Mouse (Mus musculus) megakaryocyte, embryonic 14.5 days (primary cell): ENCODE results near the gene Samsn1. TPM values are rescaled to one million over a fixed set of nuclear protein-coding genes. Genes with fewer than 3 reads are reported as not detected.
"Not testable (repeated sequence)": the region's sequence is repeated elsewhere in the genome, so short reads cannot be mapped to it uniquely, and the experiment has no call there.

Experiments
- H3K27me3 ChIP-seq: replicated peaks from 2 replicates; pipeline ENCODE3; 2012; ENCODE audit warnings: inconsistent platforms
- H3K36me3 ChIP-seq: replicated peaks from 2 replicates; pipeline ENCODE3; 2012; ENCODE audit warnings: low read length, inconsistent platforms, mixed read lengths
- H3K4me1 ChIP-seq: 2 replicates; pipeline ENCODE4 v1.6.1; 2012; ENCODE audit warnings: inconsistent platforms
- H3K4me3 ChIP-seq: replicated peaks from 2 replicates; pipeline ENCODE3; 2012; ENCODE audit warnings: moderate library complexity, mild to moderate bottlenecking, inconsistent platforms
- H3K9me3 ChIP-seq: 2 replicates; pipeline ENCODE4 v1.6.1; 2012; ENCODE audit warnings: inconsistent platforms
- FLI1 ChIP-seq: IDR thresholded peaks from 2 replicates; pipeline ENCODE4 v1.6.1; 2012; ENCODE audit warnings: low read length, inconsistent platforms, mixed read lengths
- GATA1 ChIP-seq: IDR thresholded peaks from 3 replicates; pipeline ENCODE4 v1.6.1; 2012; ENCODE audit warnings: mixed read lengths, low read length, inconsistent platforms, borderline replicate concordance
- polyA plus RNA-seq: library from polyadenylated mRNA; stranded (reverse); fragments of >175 nt; gene quantifications from 2 replicates; pipeline ENCODE4 v1.2.3, GENCODE M21; 2012; ENCODE audit warnings: low replicate concordance; ENCODE audit not compliant: insufficient read depth

The Samsn1 gene
- polyA plus RNA-seq, 1 experiment = 1.6 TPM

DNA sequence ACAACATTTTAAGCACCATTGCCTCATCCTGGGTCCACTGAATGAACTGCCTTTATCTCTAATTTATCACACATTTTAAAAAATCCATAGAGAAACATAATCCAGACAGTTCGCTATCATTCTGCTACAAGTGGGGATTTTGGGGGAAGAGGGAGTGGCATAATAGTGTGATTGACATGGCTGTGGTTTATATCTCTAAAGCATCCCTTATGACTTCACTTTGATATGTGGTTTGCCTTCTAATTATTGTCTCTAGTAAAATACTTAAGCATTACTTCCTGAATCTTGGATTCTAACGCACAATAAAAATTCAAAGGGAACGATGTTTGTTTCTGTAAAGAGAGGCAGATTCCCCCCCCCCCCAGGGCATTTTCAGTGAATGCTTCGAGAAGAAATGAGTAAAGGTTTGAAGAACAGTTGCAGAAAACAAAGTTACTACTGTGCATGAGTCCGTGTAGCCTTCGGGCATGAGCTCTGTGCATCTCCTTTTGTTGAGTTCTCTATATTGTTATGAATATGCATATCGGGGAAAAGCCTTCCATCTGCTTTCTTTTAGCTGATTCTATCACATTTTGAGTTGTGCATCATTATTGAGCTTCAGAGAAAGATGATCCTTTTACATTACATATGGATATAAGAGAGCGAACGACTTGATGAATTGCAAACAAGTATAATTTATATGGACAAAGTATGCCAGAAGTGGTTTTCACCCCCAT lies 168.4 kb downstream of the Samsn1 start:
- no peaks in the 10 kb centered on the region for H3K27me3 ChIP-seq
- peaks cover 19% of the 10 kb centered on the region; the same call in 1 of the 2 replicates for H3K4me1 ChIP-seq
- no peak overlapping the region for H3K4me3 ChIP-seq
- TF ChIP-seq FLI1 (no peak), GATA1 (no peak)
- peaks cover 7% of the 10 kb centered on the region for H3K36me3 ChIP-seq
- no peaks in the 10 kb centered on the region for H3K9me3 ChIP-seq

DNA sequence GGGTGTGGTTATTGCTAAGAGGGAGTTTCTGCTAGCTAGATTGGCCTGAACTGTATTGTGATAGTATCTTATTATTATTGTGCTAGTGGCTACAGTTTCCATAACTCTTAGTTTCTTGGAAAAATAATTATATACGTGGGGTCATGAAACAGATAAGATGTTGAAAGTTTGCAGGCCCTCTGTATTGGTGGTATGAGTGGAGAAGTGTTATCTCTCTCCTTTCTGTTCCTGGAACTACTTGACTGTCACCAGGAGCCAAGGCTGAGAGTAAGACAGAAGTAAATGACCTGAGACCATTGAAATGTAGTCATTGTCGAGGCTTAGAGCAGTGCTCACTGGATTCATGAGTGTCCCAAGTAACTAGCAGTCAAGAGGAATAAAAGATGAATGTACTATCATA lies 169.6 kb downstream of the Samsn1 start:
- H3K9me3 ChIP-seq = no peaks in the 10 kb centered on the region
- H3K4me3 ChIP-seq = no peak overlapping the region
- no peaks in the 10 kb centered on the region for H3K27me3 ChIP-seq
- peaks cover 19% of the 10 kb centered on the region; the same call in 1 of the 2 replicates for H3K4me1 ChIP-seq
- TF ChIP-seq FLI1 (no peak), GATA1 (no peak)
- no peaks in the 10 kb centered on the region for H3K36me3 ChIP-seq

GRCm38 (mm10) chr16:75849039-75849438 lies 173.0 kb downstream of the Samsn1 start:
- H3K4me1 ChIP-seq = peaks cover 10% of the 10 kb centered on the region; the same call in 1 of the 2 replicates
- no peak overlapping the region for H3K4me3 ChIP-seq
- no peaks in the 10 kb centered on the region for H3K27me3 ChIP-seq
- no peaks in the 10 kb centered on the region for H3K9me3 ChIP-seq
- TF ChIP-seq FLI1 = no peak
- TF ChIP-seq GATA1 = no peak
- H3K36me3 ChIP-seq = no peaks in the 10 kb centered on the region

GRCm38 (mm10) chr16:75843653-75844062 lies 178.4 kb downstream of the Samsn1 start:
- H3K4me1 ChIP-seq = no peaks in the 10 kb centered on the region
- H3K9me3 ChIP-seq = no peaks in the 10 kb centered on the region
- no peak overlapping the region for H3K4me3 ChIP-seq
- no peak for TF ChIP-seq GATA1
- TF ChIP-seq FLI1 = no peak
- no peaks in the 10 kb centered on the region for H3K27me3 ChIP-seq
- H3K36me3 ChIP-seq = no peaks in the 10 kb centered on the region

GRCm38 (mm10) chr16:75843031-75843430 lies 179.1 kb downstream of the Samsn1 start:
- H3K36me3 ChIP-seq = no peaks in the 10 kb centered on the region
- no peaks in the 10 kb centered on the region; the same call in 1 of the 2 replicates for H3K4me1 ChIP-seq
- no peaks in the 10 kb centered on the region for H3K9me3 ChIP-seq
- TF ChIP-seq GATA1 (no peak), FLI1 (no peak)
- no peaks in the 10 kb centered on the region for H3K27me3 ChIP-seq
- H3K4me3 ChIP-seq = no peak overlapping the region

- no peaks in the 10 kb centered on the region for H3K27me3 ChIP-seq
- H3K4me1 ChIP-seq = no peaks in the 10 kb centered on the region; the same call in 1 of the 2 replicates
- no peaks in the 10 kb centered on the region for H3K9me3 ChIP-seq
- TF ChIP-seq FLI1 = no peak
- TF ChIP-seq GATA1 = no peak
- H3K4me3 ChIP-seq = no peak overlapping the region
- H3K36me3 ChIP-seq = no peaks in the 10 kb centered on the region
These were observed 179.5 kb downstream of the Samsn1 start for GRCm38 (mm10) chr16:75842569-75842968.

DNA sequence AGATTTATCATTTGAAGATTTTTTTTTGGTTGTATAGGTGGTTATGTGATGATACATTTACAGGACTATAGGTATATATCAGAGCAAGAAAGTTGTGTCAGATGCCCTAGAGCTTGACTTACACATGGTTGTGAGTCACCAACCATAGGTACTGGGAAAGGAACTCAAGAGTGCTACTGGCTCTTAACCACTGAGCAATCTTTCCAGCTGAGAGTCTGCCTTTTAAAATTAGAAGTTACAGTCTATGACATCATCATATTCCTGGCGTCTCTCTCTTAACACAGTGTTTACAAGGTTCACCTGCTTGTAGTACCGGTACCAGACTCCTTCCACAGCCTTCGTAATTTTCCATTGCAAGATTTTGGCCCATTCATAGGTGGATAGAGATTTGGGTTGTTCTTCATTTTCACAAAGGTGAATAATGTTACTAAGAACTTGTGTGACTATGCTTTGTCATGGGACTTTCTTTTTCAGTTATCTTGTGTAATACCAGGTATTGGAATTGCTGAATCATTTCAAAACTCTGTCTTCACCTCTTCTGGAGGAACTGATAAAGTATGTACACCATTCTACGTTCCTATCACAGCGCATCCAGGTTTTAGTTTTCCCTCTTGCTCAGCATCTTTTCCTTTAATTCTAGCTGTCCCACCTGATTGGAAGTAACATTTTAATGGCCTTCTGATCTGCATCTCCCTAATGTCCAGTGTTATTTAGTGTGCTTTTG lies 184.2 kb downstream of the Samsn1 start:
- Histone ChIP-seq H3K36me3 (no peaks in the 10 kb centered on the region), H3K4me3 (no peak overlapping the region), H3K9me3 (no peaks in the 10 kb centered on the region), H3K4me1 (no peaks in the 10 kb centered on the region; the same call in 1 of the 2 replicates), H3K27me3 (no peaks in the 10 kb centered on the region)
- no peak for TF ChIP-seq FLI1
- TF ChIP-seq GATA1 = no peak

DNA sequence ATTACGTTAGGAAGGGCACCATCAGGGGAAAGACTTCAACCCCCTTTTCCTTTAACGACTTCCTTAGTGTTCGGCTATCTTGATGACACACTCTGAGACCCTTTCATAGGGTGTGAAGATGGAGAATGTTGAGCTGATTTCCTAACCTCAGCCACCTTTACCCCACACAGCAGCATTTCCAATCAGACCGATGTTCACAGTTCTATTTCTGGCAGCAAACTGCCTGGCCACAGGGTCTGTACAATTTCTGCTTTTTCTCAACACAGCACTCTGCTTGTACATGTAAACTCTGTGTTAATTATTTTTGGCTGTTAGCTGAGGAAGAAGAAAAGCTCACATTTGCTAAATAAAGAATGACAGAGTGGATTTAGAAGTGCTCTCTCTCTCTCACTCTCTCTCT lies 190.7 kb downstream of the Samsn1 start:
- no peak for TF ChIP-seq FLI1
- no peak for TF ChIP-seq GATA1

DNA sequence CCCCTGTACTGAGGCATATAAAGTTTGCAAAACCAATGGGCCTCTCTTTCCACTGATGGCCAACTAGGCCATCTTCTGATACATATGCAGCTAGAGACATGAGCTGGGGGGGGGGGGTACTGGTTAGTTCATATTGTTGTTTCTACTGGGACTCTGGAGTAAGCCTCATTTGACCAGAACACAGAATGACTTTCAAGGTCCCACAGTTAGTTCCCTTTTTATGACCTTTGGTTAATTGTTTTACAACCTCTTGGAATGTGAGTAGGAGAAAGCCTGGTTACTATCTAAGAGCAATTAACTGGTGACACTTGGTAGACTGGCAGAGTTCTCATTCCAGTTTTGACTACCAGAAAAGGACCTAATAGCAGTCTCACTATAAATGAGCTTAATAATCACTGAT lies 195.1 kb downstream of the Samsn1 start:
- H3K27me3 ChIP-seq, H3K36me3 ChIP-seq, H3K4me1 ChIP-seq, H3K4me3 ChIP-seq, H3K9me3 ChIP-seq: not testable (repeated sequence)

More for the DNA sequence above, 190.7 kb downstream of the Samsn1 start:
- Histone ChIP-seq H3K9me3 (no peaks in the 10 kb centered on the region), H3K36me3 (no peaks in the 10 kb centered on the region), H3K27me3 (no peaks in the 10 kb centered on the region), H3K4me3 (no peak overlapping the region), H3K4me1 (no peaks in the 10 kb centered on the region)

DNA sequence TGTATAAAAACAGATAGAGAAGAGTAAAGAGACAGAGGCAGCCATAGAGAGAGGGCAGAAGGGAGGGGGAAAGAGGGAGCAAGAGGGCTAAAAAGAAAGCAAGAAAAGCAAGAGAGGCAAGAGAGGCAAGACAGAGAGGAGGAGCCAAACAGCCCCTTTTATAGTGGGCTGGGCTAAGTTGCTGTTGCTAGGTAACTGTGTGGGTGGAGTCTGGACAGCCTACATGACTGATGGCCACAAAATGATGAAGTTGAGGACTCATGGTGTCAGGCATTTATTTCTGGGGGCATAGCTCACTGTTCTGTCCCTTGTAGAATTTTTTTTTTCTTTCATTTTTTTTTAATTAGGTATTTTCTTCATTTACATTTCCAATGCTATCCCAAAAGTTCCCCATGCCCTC lies 195.6 kb downstream of the Samsn1 start:
- no peaks in the 10 kb centered on the region for H3K27me3 ChIP-seq
- no peaks in the 10 kb centered on the region for H3K36me3 ChIP-seq
- no peaks in the 10 kb centered on the region for H3K4me1 ChIP-seq
- TF ChIP-seq GATA1 = no peak
- TF ChIP-seq FLI1 = no peak
- H3K9me3 ChIP-seq = no peaks in the 10 kb centered on the region
- H3K4me3 ChIP-seq = no peak overlapping the region
